Mouse (Mus musculus) C2C12 (cell line): ENCODE data around the gene Ppp1r9b.

Source experiments
- CTCF ChIP-seq: IDR thresholded peaks from one replicate; pipeline ENCODE4 v1.5.1; 2011; ENCODE audit not compliant: control insufficient read depth, insufficient read depth, insufficient read length
- MAX ChIP-seq: IDR thresholded peaks from one replicate; pipeline ENCODE4 v1.6.1; 2011; ENCODE audit warnings: mild to moderate bottlenecking, control low read depth
- MYOD1 ChIP-seq: IDR thresholded peaks from one replicate; pipeline ENCODE4 v1.6.1; 2011; ENCODE audit warnings: low read depth; ENCODE audit not compliant: control insufficient read depth, insufficient read length
- USF1 ChIP-seq: IDR thresholded peaks from one replicate; pipeline ENCODE4 v1.6.1; 2011; ENCODE audit warnings: low read depth, mild to moderate bottlenecking, control low read depth, moderate library complexity

DNA sequence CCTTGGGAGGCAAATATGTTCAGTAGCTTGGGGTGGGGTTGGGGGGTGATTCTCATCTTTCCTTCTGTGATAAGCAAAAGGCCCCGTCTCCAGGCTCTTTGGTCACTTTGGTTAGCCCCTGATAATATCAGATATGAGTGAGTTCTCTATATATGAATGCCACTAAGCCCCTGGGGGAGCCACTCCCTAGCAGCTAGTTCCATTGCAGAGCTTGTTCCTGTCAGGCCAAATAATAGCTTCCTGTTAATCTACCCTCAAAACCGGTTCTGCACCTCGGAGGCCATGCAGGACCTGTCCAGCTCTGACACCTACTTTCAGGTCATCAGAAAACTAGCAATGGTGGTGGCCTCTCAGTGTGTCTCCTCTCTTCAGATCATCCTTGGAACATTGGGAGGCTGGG lies 16.6 kb downstream of the Ppp1r9b start:
- TF ChIP-seq USF1: no peak
- no peak for TF ChIP-seq CTCF
- no peak for TF ChIP-seq MAX
- no peak for TF ChIP-seq MYOD1
